Mouse (Mus musculus) Patski (cell line): ENCODE results near the gene Kif27. TPM values are rescaled to one million over a fixed set of nuclear protein-coding genes. Genes with fewer than 3 reads are reported as not detected.
A peak's percentile ranks its signal among the peaks of the same experiment; 100 is the strongest.

ENCODE experiments used
- ATAC-seq: fragments of 100-300 bp; one replicate; pipeline ENCODE4 v1.8.0; 2021
- CTCF ChIA-PET: fragments of 350-600 bp; sonication (Branson Sonifier 250); formaldehyde crosslinking; loops from one replicate; lab custom pipeline; 2022; ENCODE audit warnings: inconsistent platforms; lab: Charles Lee
- POLR2A ChIA-PET: fragments of 350-600 bp; sonication (Branson Sonifier 250); formaldehyde crosslinking; loops from one replicate; lab custom pipeline; 2022; ENCODE audit warnings: antibody characterized with exemption, inconsistent platforms; lab: Charles Lee
- DNase-seq: peaks from one replicate; pipeline ENCODE4 v3.0.0-alpha.2; 2011; ENCODE audit warnings: low read depth, low spot score
- H3K27me3 ChIP-seq: fragments of 371-371 bp; one replicate; pipeline ENCODE4 v1.5.1; 2021
- CTCF ChIP-seq: fragments of 100-300 bp; IDR thresholded peaks from one replicate; pipeline ENCODE4 v1.5.1; 2021
- in situ Hi-C: fragments of 300-500 bp; cut with MboI; formaldehyde crosslinking; loops from 3 replicates; pipeline ENCODE4 v1.11.1; 2018; ENCODE audit warnings: low pct_unique_long_range_greater_than_20kb, mixed read lengths
- polyA plus RNA-seq: library from polyadenylated mRNA; unstranded; gene quantifications from one replicate; pipeline ENCODE4 v1.2.3, GENCODE M21; 2021

Kif27 gene
- polyA plus RNA-seq, 1 experiment from 2014 or later = 1.3 TPM

DNA sequence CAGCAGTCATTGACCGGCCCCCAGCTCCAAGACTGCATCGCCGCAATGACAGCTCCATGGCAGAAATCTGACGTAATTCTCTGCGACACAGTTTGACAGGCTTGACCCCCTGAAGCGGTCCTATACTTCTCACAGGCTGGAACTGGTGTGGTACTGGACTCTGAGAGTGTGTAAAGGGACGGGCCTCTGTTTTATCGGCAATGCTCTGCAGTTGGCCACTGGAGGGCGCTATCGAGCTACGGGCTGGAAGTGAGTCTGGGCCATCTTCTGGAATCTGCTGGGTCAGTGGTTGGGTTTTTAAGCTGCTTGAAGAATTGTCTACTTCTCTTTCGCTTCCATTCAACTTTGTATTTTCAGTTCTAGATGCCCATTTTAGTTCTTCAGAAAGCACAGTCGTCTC lies 71.1 kb downstream of the Kif27 start:
- TF ChIP-seq CTCF = peak; percentile 96
- CTCF ChIA-PET = interaction anchor here (1.0 to 3.5 kb wide), 17 partner anchors 10 to 304 kb away, joined by 3 to 30 read pairs (median 5); partner anchors contain the start of gene Gkap1
- no peaks in the 10 kb centered on the region for H3K27me3 ChIP-seq
- ATAC-seq = peak; percentile 96
- in situ Hi-C loops = loop anchor here (5.0 kb wide), 2 partner anchors 99 to 259 kb away; partner anchors contain the start of gene 2210016F16Rik
- POLR2A ChIA-PET = no interaction called here
- DNase-seq = no peak

DNA sequence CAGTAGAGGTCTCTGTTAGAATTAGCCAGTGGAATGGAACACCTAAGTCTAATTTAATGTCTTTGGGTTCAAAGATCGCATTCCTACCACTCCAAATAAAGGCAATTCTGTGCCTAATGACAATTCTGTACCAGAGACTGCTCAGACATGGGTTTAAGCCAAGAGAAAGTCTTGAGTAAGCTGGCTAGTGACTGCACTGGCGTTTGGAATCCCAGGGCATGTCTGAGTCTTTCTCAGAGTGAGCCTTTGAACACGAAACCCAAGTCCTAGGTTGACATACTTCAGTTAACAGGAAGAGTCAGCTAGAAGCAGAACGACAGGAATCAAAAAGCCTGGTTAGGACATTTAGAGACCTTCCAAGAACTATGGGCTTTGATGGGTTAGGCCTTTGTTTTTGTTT lies 75.5 kb downstream of the Kif27 start:
- no peak for TF ChIP-seq CTCF
- no peaks in the 10 kb centered on the region for H3K27me3 ChIP-seq
- no peak for ATAC-seq
- ChIA-PET POLR2A (no interaction called here), CTCF (no interaction called here)
- in situ Hi-C loops = no loop called here
- DNase-seq = no peak

DNA sequence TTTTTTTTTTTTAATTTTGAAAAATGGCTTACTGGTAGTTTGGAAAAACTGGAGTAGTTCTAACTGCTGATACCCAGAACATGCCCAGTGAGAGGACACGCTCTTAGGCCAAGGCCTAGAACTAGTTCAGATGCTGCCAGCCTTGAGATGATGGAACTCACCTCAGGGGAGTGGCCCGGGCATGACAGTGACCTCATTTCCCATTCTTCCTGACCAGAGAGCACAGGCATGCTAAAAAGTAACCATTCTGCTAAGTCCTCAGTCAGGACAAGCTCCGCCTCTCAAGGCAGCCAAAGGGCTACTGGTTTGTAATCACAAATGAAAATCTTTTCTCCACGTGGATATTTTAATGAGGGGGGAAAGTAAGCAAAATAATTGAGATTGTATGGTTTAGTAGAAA lies 77.0 kb downstream of the Kif27 start:
- ATAC-seq = no peak
- in situ Hi-C loops = no loop called here
- ChIA-PET CTCF (no interaction called here), POLR2A (no interaction called here)
- TF ChIP-seq CTCF = no peak
- no peak for DNase-seq
- H3K27me3 ChIP-seq = no peaks in the 10 kb centered on the region

DNA sequence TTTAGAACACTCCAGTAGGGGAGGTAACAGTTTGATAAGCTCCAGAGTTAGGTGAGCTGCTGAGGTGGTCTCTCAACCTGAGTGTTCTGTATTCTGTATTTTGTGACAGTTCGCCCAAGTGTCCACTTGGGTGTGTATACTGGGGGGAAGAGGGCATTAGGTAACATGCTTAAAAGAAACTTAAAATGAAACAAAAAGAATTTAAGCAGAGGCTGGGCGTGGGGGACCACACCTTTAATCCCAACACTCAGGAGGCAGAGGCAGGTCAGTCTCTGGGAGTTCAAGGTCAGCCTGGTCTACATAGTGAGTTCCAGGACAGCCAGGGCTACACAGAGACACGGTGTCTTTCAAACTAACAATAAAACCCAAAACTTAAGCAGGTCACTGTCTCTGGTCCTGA lies 78.4 kb downstream of the Kif27 start:
- in situ Hi-C loops = no loop called here
- CTCF ChIA-PET = interaction anchor here (0.6 to 5.0 kb wide), 2 partner anchors 8 to 42 kb away, joined by 3 to 27 read pairs; no protein-coding TSS in a partner anchor
- no peak for DNase-seq
- H3K27me3 ChIP-seq = no peaks in the 10 kb centered on the region
- TF ChIP-seq CTCF = no peak
- POLR2A ChIA-PET = no interaction called here
- no peak for ATAC-seq

DNA sequence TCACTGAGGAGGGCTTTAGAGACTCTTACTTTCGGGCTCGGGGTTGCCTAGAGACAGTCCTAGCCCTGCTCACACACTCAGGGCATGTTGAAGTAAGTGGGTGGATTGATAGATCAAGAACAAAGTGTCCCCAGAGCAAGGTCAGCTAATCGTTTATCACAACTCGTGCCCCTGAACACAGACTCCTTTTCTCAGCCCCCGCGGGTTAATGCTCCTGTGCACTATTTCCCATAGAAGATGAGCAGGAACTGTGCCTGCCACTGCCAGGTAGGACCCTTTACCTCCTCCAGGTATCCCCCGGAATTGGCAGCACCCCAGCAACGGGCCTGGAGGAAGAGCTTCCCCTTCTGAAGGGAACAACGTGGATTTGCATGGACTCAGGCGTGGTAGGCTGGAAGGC lies 82.7 kb downstream of the Kif27 start:
- POLR2A ChIA-PET = no interaction called here
- in situ Hi-C loops = no loop called here

DNA sequence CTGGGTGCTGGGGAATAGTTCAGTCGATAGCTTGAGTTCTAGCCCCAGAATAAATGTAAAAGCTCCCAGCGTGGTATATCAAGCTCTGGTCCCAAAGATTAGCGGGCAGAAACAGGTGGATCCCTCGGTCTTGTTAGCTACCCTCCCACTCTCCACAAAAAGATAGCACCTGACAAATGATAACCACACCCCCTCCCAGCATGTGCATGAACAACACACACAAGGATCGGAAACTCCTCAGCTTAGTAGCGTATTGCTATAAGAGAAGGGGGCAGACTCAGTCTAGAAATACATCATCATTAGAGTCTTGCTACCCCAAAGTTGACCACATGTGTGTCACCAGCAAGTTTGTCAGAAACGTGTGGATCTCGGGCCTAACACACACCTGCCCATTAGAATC lies 83.3 kb downstream of the Kif27 start, which contains the start of gene Gkap1:
Gkap1 (minus strand) TSS at position 101 of the 400 bp plus-strand sequence.
- no peak for TF ChIP-seq CTCF
- H3K27me3 ChIP-seq = no peaks in the 10 kb centered on the region
- no peak for ATAC-seq
- DNase-seq = no peak
- ChIA-PET CTCF (interaction anchor here (1.0 to 5.0 kb wide), 2 partner anchors 9 to 13 kb away, joined by 3 to 27 read pairs; no protein-coding TSS in a partner anchor), POLR2A (no interaction called here)
- in situ Hi-C loops = no loop called here

More for the DNA sequence above, 82.7 kb downstream of the Kif27 start:
- CTCF ChIA-PET = interaction anchor here (0.7 to 5.0 kb wide), 4 partner anchors 12 to 264 kb away, joined by 3 to 27 read pairs (median 4); no protein-coding TSS in a partner anchor
- no peaks in the 10 kb centered on the region for H3K27me3 ChIP-seq
- ATAC-seq = no peak
- no peak for TF ChIP-seq CTCF
- DNase-seq = no peak

DNA sequence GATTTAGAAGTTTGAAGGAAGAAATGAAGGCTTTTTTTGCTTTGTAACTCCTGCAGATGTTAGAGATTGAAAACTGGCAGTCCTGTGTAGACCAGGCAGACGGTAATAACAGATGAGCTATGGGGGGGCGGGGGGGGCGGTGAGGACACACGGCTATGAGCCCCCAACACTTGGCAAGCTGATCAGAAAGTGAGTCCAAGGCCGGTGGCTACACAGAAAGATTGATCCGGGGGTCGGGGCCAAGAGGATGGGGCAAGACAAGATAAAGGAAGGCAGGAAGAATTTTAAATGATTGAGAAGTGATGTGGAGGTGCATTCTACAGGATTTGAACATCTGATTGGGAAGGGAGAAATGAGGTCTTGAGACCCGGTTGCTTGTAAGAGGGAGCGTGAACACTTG lies 83.8 kb downstream of the Kif27 start:
- in situ Hi-C loops = no loop called here
- CTCF ChIA-PET = interaction anchor here (1.0 kb wide), 1 partner anchor 8 kb away, joined by 3 read pairs; no protein-coding TSS in a partner anchor
- H3K27me3 ChIP-seq = no peaks in the 10 kb centered on the region
- no peak for TF ChIP-seq CTCF
- ATAC-seq = no peak
- POLR2A ChIA-PET = no interaction called here
- DNase-seq = no peak

DNA sequence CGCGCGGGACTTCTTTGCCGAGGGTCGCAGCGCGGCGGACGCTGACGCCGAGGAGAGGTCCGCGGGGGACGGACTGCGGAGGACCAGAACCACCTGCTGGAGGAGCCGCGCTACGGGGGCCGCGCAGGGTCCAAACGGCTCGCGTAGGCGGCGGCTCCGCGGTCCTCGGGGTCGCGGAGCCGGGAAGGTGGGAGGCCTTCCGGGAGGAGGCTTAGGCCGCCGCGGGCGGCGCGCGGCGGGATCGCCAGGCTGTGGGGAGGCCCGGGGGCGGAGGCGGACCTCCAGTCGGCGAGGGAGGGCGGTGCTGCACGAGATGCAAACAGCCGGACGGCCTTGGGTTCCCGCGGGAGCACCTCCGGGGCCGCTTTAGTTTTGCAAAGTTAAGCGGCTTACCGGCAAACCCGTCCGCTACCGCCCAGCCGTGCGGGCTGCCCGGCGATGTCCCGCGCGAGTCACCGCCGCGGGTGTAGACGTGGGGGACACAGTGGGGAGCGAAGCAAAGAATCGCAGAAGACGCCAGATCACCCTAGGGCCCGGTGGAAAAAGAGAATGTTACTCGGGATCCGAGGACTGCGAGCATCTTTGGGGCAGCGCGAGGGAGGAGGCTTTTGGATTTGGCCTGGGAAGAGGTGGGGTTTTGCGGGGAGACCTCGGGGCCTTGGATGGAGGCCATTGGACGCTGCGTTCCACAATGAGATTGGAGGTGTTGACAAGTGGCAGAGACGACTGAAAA lies 84.5 kb downstream of the Kif27 start:
- in situ Hi-C loops = no loop called here
- CTCF ChIA-PET = no interaction called here
- DNase-seq (no peak), ATAC-seq (peak; percentile 92)
- POLR2A ChIA-PET = no interaction called here
- no peak for TF ChIP-seq CTCF
- H3K27me3 ChIP-seq = no peaks in the 10 kb centered on the region

DNA sequence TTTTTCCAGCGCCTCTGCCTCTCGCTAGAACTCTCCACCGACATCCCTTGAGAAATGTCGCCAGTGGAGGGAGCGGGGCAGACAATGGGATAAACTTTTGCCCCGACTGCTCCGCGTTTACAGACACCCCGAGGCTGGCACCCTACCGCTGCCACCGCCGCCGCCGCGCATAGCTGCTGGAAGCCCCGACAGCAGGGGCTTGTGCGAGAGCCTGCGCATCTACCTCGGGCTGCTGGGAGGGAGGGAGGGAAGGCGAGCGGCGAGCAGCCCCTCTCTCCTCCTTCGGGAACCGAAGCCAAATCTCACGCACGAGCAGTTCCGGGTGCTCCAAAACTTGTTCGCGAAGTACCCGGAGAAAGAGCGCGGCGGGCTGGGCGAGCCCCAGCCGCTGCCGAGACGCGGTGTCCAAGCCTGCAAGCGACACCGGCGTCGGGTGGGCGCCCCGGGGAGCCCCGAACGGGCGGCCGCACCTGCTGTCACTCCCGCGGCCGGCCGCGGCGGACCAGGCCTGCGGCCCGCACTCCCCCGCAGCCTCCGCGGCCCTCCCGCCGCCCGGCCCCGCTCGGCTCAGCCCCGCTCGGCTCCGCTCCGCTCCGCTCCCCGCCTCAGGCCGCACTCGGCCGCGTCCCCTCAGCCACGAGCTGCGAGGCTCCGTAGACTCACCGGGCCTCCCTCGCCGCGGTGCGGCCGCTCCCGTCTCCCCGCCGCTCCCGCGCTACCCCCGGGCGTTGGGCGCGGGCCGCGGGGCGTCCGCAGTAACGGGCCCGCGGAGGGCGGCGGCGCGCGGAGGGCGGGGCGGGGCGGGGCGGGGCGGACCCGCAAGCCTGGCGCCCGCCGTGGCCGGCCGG lies 85.3 kb downstream of the Kif27 start:
- ATAC-seq (peak; percentile 48), DNase-seq (no peak)
- in situ Hi-C loops = no loop called here
- TF ChIP-seq CTCF = no peak
- ChIA-PET POLR2A (no interaction called here), CTCF (interaction anchor here (0.9 kb wide), 1 partner anchor 124 kb away, joined by 3 read pairs; no protein-coding TSS in a partner anchor)
- H3K27me3 ChIP-seq = no peaks in the 10 kb centered on the region

DNA sequence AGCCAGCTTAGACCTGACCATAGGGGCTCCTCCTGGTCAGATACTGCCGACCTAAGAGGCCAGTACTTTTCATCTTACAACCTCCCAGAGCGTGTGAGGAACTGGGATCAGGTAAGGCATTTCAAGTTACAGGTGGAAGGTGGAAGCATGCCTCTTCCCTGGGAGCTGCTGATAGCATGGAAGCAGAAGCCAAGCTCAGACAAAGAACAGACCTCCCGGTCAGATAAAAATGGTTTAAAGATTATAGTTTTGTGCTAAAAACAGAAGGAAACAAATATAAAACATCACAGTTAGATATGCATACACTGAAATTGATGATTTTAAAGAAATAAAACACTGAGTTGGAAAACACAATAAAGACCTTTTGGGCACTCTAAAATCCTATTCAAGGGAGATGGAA lies 92.1 kb downstream of the Kif27 start:
- ChIA-PET POLR2A (no interaction called here), CTCF (interaction anchor here (1.0 kb wide), 1 partner anchor 8 kb away, joined by 3 read pairs; the partner anchor contains the start of gene Gkap1)
- H3K27me3 ChIP-seq = no peaks in the 10 kb centered on the region
- TF ChIP-seq CTCF = no peak
- no peak for ATAC-seq
- no peak for DNase-seq
- in situ Hi-C loops = no loop called here
